Mouse (Mus musculus) macrophage (primary cell): ENCODE results near the gene Dapk3. TPM values are rescaled to one million over a fixed set of nuclear protein-coding genes. Genes with fewer than 3 reads are reported as not detected.
"Not testable (repeated sequence)": the region's sequence is repeated elsewhere in the genome, so short reads cannot be mapped to it uniquely, and the experiment has no call there.

Experiments used
- H3K27ac ChIP-seq: fragments of 350-480 bp; formaldehyde crosslinking; 2 replicates; pipeline ENCODE4 v1.9.0; 2021
- H3K36me3 ChIP-seq: fragments of 350-480 bp; formaldehyde crosslinking; 2 replicates; pipeline ENCODE4 v1.9.0; 2021; ENCODE audit errors: inconsistent target
- H3K4me3 ChIP-seq: fragments of 350-480 bp; formaldehyde crosslinking; 2 replicates; pipeline ENCODE4 v1.9.0; 2021; ENCODE audit errors: inconsistent target
- H3K79me2 ChIP-seq: fragments of 350-480 bp; formaldehyde crosslinking; 2 replicates; pipeline ENCODE4 v1.9.0; 2021; ENCODE audit errors: inconsistent target
- WGBS: methylation state at CpG from one replicate; pipeline ENCODE4 v1.1.7; 2026; ENCODE audit warnings: inconsistent platforms; ENCODE audit not compliant: missing documents; 5-methylcytosine and 5-hydroxymethylcytosine counted together
- polyA plus RNA-seq: library from polyadenylated mRNA; stranded (reverse); fragments of 250-400 nt; gene quantifications from 3 replicates; pipeline ENCODE4 v1.2.4, GENCODE M21; 2018; ENCODE audit warnings: inconsistent platforms

Gene Dapk3
- polyA plus RNA-seq, 1 experiment from 2014 or later: 57.0 TPM

DNA sequence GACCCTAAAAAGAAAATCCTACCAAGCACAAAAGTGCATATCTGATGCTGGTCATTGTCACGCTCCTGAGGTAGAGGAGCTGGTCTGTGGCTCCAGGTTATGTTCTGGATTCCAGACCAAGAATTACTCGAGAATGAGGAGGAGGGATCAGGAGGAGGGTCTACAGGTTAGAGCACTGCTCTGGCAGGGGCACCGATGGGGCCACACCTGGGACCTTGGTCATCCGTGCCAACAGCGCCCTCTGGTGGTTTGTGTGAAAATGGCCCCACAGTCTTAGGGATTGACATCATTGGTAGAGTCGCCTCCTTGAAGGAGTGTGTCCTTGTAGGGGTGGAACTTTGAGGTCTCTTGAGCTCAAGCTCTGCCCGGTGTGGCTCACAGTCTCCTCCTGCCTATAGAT is 35.2 kb downstream of the Dapk3 start:
- Histone ChIP-seq H3K4me3 (no peak overlapping the region), H3K79me2 (no peaks in the 10 kb centered on the region), H3K27ac (no peak overlapping the region), H3K36me3 (no peaks in the 10 kb centered on the region)
- 16% methylated on average over 7 of the region's 7 CpGs for WGBS

DNA sequence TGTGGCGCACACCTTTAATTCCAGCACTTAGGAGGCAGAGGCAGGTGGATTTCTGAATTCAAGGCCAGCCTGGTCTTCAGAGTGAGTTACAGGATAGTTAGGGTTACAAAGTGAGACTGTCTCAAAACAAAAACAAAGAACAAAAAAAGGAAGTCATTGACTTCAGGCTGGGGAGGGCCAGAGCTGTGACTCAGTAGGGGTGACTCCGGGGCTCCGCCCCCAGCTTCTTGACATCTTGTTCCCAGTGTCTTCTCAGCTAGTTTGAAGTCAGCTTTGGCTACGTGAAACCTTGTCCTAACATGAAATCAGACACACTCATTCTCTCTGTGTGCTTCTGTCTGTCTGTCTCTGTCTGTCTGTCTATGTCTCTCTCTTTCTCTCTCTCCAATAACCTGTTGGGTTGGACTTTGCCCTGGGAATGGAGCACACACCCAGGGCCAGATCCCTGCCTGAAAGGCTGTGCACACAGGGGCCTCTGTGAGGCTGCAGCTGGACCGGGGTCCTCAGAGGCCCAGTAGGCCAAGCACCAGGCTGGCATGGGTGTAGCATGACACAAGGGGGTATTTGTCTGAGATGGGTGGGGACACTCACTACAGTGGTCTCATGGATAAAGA is 38.7 kb downstream of the Dapk3 start:
- 51% methylated on average over 5 of the region's 5 CpGs for WGBS
- no peak overlapping the region for H3K27ac ChIP-seq
- no peaks in the 10 kb centered on the region for H3K79me2 ChIP-seq
- no peak overlapping the region for H3K4me3 ChIP-seq
- H3K36me3 ChIP-seq: no peaks in the 10 kb centered on the region

DNA sequence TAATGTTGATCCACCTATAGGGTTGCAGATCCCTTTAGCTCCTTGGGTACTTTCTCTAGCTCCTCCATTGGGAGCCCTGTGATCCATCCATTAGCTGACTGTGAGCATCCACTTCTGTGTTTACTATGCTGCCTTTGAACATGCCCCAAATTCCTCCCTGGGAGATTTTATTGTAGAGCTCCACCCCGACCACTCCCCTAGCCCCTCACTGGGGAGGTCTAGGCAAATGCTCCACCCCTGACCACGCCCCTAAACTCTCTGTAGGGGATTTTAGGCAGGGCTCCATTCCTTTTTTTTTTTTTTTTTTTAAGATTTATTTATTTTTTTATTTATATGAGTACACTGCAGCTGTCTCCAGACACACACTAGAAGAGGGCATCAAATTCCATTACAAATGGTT is 40.9 kb downstream of the Dapk3 start:
- 81% methylated on average over 2 of the region's 2 CpGs for WGBS
- H3K27ac ChIP-seq, H3K36me3 ChIP-seq, H3K4me3 ChIP-seq, H3K79me2 ChIP-seq: not testable (repeated sequence)

DNA sequence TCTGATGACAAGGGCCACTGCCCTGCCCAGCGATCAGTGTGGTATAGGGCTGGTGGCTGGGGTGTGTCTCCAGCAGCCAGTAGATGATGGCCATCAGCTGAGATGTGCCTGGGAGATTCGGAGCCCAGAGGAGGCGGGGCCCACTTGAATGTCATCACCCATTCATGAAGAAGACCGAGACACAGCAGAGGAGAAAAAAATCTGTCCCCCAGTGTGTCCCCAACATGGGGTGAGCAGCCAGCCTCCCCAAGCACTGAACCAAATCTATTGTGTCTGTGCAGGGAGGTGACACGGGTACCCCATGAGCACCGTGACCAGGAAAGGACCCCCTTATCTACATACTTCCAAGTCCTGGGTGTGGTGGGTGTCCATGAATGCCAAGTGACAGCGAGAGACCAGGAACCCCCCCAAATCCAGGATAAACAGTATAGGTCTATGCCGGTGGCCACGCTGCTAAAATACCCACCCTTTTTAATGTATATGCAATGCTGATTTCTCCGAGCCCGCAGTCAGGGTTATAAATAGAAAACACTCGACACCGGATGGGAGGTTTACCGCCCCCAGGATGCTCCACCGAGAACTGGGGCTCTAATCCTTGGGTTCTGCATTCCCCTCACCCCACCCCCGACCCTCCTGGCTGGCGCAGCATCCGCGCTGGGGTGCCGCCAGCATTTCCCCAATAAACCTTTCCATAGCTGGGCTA is 47.1 kb downstream of the Dapk3 start:
- 15% methylated on average over 18 of the region's 20 CpGs for WGBS
- H3K4me3 ChIP-seq: no peak overlapping the region

DNA sequence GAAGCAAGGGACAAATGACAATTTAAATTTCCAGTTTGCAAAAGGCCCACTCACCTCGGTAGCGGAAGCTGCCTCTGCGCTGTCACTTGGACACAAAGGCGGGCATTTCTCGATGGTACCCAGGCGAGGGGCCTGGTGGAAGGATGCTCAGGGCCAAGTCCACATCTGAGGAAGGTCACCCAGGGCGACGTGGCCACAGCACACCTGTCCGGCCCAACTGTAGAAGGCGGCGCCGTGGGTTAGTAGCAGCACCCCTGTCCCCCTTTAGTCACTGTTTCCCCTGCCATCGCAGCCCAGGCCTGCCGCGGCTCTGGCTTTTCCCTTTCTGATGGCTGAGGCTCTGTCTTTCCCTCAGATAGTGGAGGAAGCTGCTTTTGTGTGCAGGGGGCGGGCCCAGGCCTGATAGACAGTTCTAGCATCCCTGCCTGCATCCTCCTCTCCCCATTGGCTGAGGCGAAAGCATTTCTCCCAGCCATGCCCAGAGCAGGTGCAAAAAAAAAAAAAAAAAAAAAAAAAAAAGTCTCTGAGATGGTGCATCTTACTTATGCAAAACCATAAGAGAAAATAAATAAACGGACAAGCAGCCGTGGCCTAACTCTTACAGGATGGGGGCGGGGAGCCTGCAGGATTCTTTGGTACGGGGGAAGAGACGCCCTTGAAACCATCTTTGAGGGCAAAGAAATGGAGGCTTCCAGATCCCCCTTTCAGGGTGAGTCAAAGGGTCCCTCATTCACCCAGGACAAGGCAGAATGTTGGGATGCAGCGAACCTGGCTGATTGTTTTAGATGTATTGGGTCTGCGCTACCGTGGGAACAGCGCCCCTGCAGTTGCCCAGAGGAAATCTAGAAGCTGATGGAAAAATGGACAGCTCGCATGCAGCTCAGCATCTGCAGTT is 47.9 kb downstream of the Dapk3 start, which contains the start of gene Atcay:
TSS of gene Atcay (minus strand) at position 396 of the 895 bp plus-strand sequence.
- WGBS: 16% methylated on average over 26 of the region's 27 CpGs
- no peaks in the 10 kb centered on the region for H3K79me2 ChIP-seq
- no peak within 1 kb of the TSS for H3K27ac ChIP-seq
- H3K36me3 ChIP-seq: no peaks in the 10 kb centered on the region
- H3K4me3 ChIP-seq: no peak within 1 kb of the TSS

More for the DNA sequence above, 47.1 kb downstream of the Dapk3 start:
- no peak overlapping the region for H3K27ac ChIP-seq
- H3K79me2 ChIP-seq: no peaks in the 10 kb centered on the region
- no peaks in the 10 kb centered on the region for H3K36me3 ChIP-seq

DNA sequence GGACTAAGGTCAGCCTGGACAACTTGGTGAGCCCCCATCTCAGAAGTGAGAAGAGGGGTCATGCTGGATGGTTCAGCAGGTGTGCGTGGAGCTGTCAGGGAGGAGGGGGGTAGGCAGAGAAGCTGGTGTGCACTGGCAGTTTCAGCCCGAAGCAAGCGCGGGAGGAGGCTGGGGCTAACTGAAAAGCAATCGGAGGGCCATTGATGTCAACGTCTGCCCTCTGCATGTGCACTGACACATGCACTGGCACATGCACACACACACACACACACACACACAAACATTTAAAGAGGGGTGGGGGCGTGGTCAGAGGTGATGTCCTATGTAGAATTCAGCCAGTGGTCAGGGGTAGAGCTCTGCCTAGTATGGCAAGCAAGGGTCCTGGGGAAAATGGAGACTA is 48.6 kb downstream of the Dapk3 start:
- WGBS: 72% methylated on average over 7 of the region's 7 CpGs

DNA sequence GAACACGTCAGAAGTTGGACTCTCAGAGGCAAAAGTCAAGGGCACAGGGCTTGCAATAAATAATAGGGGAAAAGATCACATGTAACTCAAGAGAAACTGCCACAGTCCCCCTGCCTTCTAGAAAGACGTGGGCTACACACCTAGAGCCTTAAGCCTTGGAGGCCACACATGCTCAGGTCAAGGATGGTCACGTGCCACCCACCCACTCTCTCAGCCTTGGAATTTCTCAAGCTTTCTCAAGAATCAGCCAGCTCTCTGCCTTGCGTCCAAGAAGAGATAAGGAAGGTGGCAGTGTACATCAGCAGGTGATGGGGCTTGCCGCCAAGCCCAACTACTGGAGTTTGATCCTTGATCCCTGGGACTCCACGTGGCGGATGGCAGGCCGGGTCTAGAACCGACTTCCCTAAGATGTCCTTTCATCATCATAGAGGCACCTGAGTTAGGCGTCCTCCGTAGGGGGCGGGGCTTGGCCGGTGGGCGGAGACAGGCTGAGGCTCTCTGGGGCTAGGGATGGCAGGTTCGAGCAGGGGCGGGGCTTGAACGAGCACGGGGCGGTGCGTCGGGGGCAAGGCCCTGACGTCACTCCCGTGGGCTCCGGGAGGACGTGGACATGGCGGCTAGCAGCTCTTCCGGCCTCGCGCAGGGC is 49.9 kb downstream of the Dapk3 start, which contains the start of gene Zfr2:
TSS of gene Zfr2 (plus strand) at position 576 of the 646 bp plus-strand sequence.
- H3K27ac ChIP-seq: no peak within 1 kb of the TSS
- no peaks in the 10 kb centered on the region for H3K79me2 ChIP-seq
- WGBS: 9% methylated on average over 29 of the region's 29 CpGs
- H3K4me3 ChIP-seq: peak within 1 kb of the TSS; percentile 41
- no peaks in the 10 kb centered on the region for H3K36me3 ChIP-seq

More for the DNA sequence above, 48.6 kb downstream of the Dapk3 start:
- H3K4me3 ChIP-seq: no peak overlapping the region
- H3K79me2 ChIP-seq: no peaks in the 10 kb centered on the region
- no peaks in the 10 kb centered on the region for H3K36me3 ChIP-seq
- H3K27ac ChIP-seq: no peak overlapping the region

DNA sequence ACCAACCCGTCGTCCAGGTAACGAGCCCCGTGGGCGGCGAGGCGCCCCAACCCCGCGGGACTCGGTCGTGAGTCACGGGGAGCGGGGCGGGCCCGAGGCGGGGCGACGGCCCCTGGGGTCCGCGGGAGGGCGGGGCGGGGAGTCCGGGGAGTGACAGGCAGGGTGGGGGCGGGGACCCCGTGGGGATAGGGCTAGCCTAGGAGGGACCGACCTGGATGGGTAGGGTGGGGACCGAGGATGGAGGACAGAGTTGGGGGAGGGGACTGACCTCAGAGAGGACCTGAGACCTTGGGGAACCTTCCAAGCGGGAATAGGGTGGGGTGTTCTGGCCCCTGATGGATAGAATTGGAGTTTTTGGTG is 50.4 kb downstream of the Dapk3 start:
- H3K4me3 ChIP-seq: peak overlapping the region; percentile 41
- no peaks in the 10 kb centered on the region for H3K79me2 ChIP-seq
- no peak overlapping the region for H3K27ac ChIP-seq
- H3K36me3 ChIP-seq: no peaks in the 10 kb centered on the region
- WGBS: 4% methylated on average over 14 of the region's 28 CpGs

DNA sequence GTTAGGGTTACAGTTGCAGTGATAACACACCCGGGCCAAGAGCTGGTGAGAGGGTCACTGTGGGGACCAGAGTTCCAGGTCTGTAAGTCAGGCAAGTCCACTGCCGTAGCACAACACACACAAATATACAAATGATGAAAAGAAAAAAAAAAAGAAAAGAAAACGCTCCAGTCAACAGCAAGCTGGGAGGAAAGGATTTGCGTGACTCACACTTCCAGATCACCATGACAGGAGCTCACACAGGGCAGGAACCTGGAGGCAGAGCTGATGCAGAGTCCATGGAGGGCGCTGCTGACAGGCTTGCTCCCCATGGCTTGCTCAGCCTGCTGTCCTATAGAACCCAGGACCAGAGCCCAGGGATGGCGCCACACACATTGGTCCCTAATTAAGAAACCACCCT is 51.4 kb downstream of the Dapk3 start:
- Histone ChIP-seq H3K79me2 (no peaks in the 10 kb centered on the region), H3K4me3 (no peak overlapping the region), H3K36me3 (no peaks in the 10 kb centered on the region), H3K27ac (no peak overlapping the region)
- 84% methylated on average over 4 of the region's 6 CpGs for WGBS

DNA sequence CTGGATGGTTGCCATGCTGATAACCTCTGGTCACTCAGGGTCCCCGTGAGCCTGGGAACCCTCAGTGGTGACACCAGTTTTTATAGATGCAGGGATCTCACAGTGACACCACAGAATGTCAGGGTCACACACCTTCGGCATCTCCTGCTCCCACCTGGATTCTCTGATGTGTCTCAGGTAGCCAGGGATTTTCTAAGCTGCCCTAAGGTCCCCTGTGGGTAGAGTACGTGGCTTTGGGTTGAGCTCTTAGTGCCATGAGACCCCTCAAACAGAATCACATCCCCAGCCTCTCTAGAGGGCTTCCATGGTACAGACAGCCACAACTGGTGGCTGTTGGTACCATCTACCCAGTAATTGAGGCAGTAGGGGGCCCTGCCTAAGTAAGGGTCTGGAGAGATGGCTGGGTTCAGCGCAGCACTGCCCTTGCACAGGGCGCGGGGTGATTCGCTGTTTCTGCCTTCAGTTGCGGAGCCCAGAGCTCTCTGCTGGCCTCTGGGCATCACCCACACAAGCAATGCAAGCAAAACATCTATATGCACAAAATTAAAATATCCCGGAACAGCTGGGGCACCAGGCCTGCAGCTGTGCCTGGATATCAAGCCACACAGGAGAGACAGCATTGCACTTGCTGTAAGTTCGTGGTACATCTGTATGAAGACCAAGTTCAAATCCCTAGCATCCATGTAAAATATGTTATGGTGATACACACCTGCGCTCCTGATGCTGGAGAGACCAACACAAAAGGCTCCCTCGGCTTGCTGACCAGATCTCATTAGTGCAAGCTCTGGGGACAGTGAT is 53.9 kb downstream of the Dapk3 start:
- 88% methylated on average over 12 of the region's 12 CpGs for WGBS

DNA sequence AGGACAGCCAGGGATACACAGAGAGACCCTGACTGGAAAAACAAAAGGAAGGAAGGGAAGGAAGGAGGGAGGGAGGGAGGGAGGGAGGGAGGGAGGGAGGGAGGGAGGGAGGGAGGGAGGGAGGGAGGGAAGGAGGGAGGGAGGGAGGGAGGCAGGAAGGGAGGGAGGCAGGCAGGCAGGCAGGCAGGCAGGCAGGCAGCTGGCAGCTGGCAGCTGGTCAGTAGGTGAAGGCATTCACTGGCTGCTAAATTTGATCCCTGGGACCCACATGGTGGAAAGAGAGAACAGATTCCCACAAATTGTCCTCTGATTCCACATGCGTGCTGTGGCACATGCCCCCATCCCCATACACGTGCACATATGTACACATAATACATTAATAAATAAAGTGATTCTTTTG is 55.8 kb downstream of the Dapk3 start:
- H3K36me3 ChIP-seq: no peaks in the 10 kb centered on the region
- H3K27ac ChIP-seq: no peak overlapping the region
- H3K4me3 ChIP-seq: no peak overlapping the region
- WGBS: 100% methylated on average over 2 of the region's 2 CpGs
- H3K79me2 ChIP-seq: no peaks in the 10 kb centered on the region

More for the DNA sequence above, 53.9 kb downstream of the Dapk3 start:
- Histone ChIP-seq H3K27ac (no peak overlapping the region), H3K4me3 (no peak overlapping the region), H3K79me2 (no peaks in the 10 kb centered on the region), H3K36me3 (no peaks in the 10 kb centered on the region)

DNA sequence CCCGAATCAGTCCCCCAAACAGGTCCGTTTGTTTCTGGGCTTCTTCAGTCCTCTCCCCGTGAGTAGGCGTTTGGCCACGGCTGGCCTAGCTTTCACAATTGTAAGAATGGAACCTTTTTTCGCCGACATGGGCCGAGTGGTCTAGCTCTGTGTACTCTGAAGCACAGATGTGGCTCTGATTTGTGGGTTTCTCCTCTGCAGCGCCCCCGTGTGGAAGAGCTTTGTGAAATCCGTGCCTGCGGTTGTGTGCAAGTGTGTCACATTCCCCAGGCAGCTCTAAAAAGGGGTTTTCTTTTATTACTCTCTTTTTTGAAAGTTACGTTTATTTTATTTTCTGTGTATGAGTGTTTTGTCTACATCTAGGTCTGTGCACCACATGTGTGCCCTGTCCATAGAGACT is 58.1 kb downstream of the Dapk3 start:
- no peak overlapping the region for H3K4me3 ChIP-seq
- H3K27ac ChIP-seq: no peak overlapping the region
- WGBS: 35% methylated on average over 13 of the region's 13 CpGs
- no peaks in the 10 kb centered on the region for H3K36me3 ChIP-seq
- no peaks in the 10 kb centered on the region for H3K79me2 ChIP-seq

DNA sequence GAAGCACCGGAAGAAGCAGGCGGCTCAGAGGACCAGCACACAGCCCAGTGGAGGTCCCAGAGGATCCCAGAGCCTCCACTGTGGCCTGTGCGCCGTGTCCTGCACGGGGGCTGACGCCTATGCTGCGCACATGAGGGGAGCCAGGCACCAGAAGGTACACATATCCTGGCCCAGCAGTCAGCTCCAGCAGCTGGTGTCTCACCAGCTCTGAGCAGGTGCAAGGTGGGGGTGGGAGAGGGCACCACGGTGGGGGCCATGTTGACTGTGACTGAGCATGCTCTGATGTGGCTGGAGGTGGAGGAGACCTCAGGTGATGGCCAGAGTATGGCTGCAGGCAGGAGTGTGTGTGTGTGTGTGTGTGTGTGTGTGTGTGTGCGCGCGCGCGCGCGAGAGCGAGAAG is 59.2 kb downstream of the Dapk3 start:
- no peak overlapping the region for H3K27ac ChIP-seq
- no peak overlapping the region for H3K4me3 ChIP-seq
- WGBS: 89% methylated on average over 16 of the region's 16 CpGs
- H3K36me3 ChIP-seq: no peaks in the 10 kb centered on the region
- no peaks in the 10 kb centered on the region for H3K79me2 ChIP-seq
